Mouse (Mus musculus) cerebellum, adult 11 months (tissue): ENCODE data around the gene Adh5.
"Not testable (repeated sequence)": the region's sequence is repeated elsewhere in the genome, so short reads cannot be mapped to it uniquely, and the experiment has no call there.

Experiments used
- DNase-seq: peaks from one replicate; pipeline ENCODE4 v3.0.0; 2022

Gene Adh5

GRCm38 (mm10) chr3:138461832-138462231 is 18.9 kb downstream of the Adh5 start:
- no peak for DNase-seq

- DNase-seq = no peak
These were observed 20.2 kb downstream of the Adh5 start for GRCm38 (mm10) chr3:138463137-138463536.

DNA sequence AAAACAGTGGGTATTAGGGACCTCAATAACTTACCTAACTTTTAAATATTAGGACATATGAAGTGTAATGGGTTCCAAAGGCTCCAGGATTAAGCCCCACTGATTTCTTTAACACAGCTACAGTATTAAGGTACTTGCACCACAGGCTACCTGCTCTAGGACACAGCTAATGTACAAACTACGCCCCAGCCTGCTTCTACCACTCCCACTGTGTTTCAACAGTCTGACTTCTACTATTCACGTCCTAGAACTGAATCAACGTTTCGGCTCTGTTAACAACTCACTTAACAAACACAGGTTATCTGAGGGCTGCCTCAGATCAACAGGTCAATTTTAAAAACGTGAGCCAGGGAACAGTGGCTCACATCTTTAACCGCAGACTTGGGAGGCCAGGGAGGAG is 20.9 kb downstream of the Adh5 start:
- DNase-seq = no peak

GRCm38 (mm10) chr3:138464573-138465147 is 21.8 kb downstream of the Adh5 start:
- DNase-seq = no peak

- DNase-seq = not testable (repeated sequence)
These were observed 23.8 kb downstream of the Adh5 start for GRCm38 (mm10) chr3:138466656-138467055.

- no peak for DNase-seq
These were observed 28.2 kb downstream of the Adh5 start for GRCm38 (mm10) chr3:138471066-138471465.

- DNase-seq = no peak
These were observed 36.6 kb downstream of the Adh5 start for GRCm38 (mm10) chr3:138479489-138479888.

DNA sequence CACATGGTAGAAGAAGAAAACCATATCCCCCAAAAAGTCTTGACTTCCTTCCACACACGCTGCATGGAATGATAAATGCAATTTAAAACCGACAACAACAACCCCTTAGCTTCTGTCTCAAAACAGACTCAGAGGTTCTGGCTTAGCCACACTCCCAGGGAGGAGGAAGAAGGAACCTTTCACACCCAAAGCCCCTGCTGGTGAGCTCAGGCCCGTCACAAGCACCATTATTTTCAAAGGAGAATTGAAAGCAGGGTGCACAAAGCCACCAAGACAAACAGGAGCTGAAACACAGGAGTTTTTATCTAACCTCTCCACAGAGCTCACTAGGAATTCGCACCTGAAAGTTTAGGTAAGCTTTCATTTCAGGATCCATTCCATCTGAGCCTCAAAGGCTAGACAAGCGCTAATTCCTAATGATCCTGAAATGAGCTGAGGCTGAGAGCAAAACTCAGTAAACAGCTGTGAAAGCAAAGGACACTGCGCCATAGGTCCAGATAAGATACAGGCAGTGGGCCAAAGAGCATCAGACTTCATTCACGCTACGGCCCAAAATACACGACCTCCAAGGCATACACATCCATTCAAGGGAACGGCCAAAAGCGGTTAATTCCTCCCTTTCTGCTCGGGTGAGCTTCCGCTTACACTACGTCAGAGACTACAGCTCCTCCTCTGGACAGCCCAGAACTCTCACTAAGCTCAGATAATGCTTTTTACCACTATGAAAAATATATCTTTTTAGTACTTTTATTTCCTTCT is 38.8 kb downstream of the Adh5 start:
- no peak for DNase-seq

DNA sequence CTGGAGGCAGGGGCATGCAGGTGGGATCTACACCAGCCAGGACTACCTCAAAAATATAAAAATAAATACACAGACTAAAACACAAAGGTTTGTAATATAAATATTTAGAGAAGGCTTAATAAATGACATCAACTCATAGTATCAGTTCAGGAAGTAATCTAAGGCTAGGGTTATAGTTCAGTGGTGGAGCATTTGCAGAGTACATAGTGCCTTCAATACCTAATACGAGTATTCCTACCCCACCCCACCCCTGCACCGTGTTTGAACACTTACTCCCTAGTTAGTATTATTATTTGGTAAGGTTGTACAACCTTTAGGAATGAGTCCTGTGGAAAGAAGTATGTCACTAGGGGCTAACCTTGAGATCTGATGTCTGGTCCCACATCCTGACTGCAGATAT is 40.3 kb downstream of the Adh5 start:
- DNase-seq = no peak

- DNase-seq = no peak
These were observed 45.9 kb downstream of the Adh5 start for GRCm38 (mm10) chr3:138488584-138489326.

DNA sequence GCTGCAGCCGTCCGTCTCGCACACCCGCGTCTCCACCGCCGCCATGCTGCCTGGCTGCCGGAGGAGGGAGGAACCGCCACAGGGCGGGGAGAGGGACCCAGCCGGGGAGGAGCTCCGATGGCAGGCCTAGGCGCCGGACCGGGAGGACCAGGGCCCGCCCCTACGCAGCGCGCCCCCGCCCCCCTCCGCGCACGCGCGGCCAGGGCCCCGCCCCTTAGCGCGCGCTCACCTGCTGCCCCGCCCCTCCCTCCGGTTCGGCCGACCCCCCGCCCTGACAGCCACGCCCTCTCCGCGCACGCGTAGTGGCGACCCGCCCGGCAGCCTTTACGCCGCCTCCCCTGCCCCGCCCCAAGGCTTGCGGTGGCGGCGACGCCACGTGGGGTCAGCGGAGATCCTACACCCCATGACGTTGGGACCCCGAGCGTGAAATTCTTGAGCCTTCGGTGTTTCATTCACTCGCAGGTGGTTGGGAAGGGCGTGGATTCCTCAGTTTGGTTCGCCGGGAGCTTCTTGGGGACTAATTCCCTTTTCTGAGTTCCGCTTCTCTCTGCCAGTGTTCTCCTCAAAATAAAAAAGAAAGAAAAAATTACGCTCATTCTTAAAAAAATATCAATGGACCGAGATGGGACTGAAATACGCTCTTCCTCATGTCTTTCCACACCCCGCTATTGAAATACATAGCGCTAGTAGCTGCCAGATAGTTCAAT is 46.6 kb downstream of the Adh5 start, which contains the start of gene Metap1:
Metap1 (minus strand) TSS at position 189 of the 707 bp plus-strand sequence.
- peak; percentile 95 for DNase-seq

- peak; percentile 13 for DNase-seq
These were observed 47.1 kb downstream of the Adh5 start for GRCm38 (mm10) chr3:138490034-138490337.

DNA sequence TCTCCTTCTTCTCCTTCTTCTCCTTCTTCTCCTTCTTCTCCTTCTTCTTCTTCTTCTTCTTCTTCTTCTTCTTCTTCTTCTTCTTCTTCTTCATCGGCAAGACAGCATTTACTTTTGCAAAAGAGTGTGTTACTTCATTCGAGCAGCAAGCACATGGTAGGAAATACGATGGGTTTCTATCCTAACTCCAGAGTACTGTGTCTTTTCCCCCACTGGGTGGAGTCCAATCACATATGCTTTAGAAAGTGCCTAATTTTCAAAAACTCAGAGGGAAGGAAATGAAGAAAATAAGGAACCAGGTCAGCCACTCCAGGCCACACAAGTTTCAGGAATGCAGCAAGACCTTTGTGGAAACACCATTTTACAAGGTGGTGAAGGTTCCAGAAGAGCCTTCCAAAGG is 50.8 kb downstream of the Adh5 start:
- no peak for DNase-seq

DNA sequence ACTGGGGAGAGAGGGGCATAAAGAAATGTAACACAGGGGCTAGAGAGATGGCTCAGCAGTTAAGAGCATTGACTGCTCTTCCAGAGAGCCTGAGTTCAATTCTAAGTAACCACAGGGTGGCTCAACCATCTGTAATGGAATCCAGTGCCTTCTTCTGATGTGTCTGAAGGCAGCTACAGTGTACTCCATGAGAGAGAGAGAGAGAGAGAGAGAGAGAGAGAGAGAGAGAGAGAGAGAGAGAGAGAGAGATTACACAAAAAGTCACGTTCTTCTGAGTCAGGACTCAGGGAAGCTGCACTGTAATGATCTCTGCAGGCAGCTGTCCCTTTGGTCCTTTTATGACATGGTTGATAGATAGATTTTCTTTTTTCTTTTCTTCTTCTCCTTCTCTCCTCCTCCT is 51.7 kb downstream of the Adh5 start:
- no peak for DNase-seq

DNA sequence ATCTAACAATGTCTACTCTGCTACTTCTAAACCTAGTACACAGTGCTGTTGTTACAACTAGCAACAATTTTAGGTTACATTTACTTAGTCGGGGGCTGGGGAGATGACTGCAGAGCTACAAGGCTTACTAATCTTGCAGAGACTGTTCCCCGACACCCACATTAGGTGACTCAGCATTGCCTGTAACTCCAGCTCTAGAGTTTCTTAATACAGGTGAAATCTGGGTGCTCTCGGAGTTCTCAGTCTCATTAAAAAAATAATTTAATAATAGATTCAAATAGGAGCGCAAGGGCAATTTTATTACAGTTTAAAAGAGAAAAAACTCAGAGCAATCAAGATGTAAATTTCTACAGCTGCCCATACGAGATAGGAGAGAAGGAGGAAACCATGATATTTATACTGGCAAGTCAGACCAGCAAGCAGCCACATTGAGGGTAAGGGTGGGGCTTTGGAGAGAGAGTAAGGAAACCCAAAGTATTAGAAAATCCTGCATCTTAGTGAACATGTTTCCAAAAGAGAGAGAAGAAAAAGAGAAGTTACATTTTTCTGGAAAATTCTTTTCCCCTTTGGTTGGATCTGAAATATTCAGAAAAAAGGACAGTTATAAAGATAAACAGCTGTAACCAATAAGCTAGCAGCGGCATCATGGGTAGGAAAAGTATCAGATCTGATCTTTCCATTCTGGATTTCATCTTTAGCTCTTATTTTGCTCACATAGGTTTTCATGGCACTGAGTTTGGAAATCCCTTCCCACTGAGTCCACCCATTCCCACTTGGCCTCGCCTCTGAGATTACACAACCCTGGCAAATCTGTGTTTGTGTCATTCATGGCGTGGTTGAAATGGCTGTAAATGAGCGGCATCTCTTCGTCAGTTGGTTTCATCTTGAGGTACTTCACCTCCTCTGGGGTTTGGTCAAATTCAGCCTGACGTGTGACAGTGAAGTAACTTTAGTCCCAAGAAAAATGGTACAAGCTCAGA is 52.6 kb downstream of the Adh5 start:
- no peak for DNase-seq

DNA sequence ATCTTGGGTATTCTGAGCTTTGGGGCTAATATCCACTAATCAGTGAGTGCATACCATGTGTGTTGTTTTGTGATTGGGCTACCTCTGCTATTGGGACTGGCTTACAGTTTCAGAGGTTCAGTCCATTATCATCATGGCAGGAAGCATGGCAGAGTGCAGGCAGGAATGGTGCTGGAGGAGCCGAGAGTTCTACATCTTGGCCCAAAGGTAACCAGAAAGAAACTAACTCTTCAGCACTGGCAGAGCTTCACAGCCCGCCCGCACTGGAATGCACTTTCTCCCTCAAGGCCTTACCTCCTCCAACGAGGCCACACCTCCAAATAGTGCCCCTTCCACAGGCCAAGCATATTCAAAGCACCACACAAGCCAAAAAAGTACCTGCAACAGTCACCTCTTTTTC is 55.8 kb downstream of the Adh5 start:
- no peak for DNase-seq

GRCm38 (mm10) chr3:138499854-138500740 is 57.2 kb downstream of the Adh5 start:
- DNase-seq = no peak

DNA sequence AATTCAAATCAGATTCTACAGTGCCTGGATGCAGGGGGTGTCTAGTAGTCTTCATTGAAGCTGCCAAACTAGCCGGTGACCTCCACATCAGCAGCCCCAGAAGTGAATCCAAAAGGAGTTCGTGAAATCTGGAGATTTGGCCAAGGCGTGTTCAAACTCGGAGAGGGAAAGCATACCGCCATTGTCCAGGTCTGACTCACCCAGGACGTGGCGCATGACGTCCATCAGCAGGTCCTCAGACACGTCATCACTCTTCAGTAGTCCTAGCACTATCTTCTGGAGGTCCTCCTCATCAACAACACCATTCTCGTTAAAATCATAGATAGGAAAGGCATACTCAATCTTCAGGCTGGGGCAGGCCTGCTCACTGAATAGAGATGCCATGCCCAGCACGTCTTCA is 60.9 kb downstream of the Adh5 start:
- no peak for DNase-seq
